ENCODE assay signal across 8 mouse cellular contexts in genomic region chr4:84675171-84675973, GRCm38 (mm10). TPM values are rescaled to one million over a fixed set of nuclear protein-coding genes. Genes with fewer than 3 reads are reported as not detected.
A peak's percentile ranks its signal among the peaks of the same experiment; 100 is the strongest.
DNase-seq lines count a peak whose midpoint lies in the region; ATAC-seq and TF ChIP-seq lines count a peak whose summit lies in the region.

Gene Bnc2, minus strand, starts transcription at chr4:84675275.

- H3K9me3 ChIP-seq in lung, embryonic 14.5 days (ENCODE audit: low read depth, low read length), result no peaks in the 10 kb centered on the region

- peak; percentile 75 for ATAC-seq in lung, embryonic 14.5 days (ENCODE audit: insufficient read depth)

- H3K27ac ChIP-seq in kidney, adult 2 months (ENCODE audit: insufficient read depth, low read depth, low read length), result peak within 1 kb of the TSS; percentile 86
- peak within 1 kb of the TSS; percentile 65 for H3K27ac ChIP-seq in lung, embryonic 14.5 days (ENCODE audit: low read depth)

- peak within 1 kb of the TSS; percentile 70 for H3K4me3 ChIP-seq in kidney, adult 2 months (ENCODE audit: insufficient read depth, low read depth, low read length)
- peak within 1 kb of the TSS; percentile 63 for H3K4me3 ChIP-seq in lung, embryonic 14.5 days (ENCODE audit: low read depth, low read length)

- TF ChIP-seq CTCF in kidney, adult 2 months (conservative IDR thresholded peaks at IDR 0.05; ENCODE audit: insufficient read depth, insufficient read length, low read depth, low read length), result no peak
- no peak for TF ChIP-seq CTCF in lung, embryonic 14.5 days (IDR thresholded peaks at IDR 0.05; ENCODE audit: low read depth)

- peak within 1 kb of the TSS; percentile 62 for H3K9ac ChIP-seq in lung, embryonic 14.5 days

- under 1% methylated on average over 75 of the region's 80 CpGs for whole genome bisulfite sequencing in kidney, adult 2 months
- under 1% methylated on average over 59 of the region's 80 CpGs for WGBS in lung, embryonic 14.5 days

- H3K36me3 ChIP-seq in kidney, adult 2 months (ENCODE audit: control insufficient read depth, insufficient read depth, low read length), result no peaks in the 10 kb centered on the region
- no peaks in the 10 kb centered on the region for H3K36me3 ChIP-seq in lung, embryonic 14.5 days (ENCODE audit: insufficient read depth)

- H3K4me2 ChIP-seq in lung, embryonic 14.5 days, result peak within 1 kb of the TSS; percentile 92

- no peaks in the 10 kb centered on the region; the same call in 1 of the 2 replicates for H3K4me1 ChIP-seq in kidney, adult 2 months (ENCODE audit: control insufficient read depth, insufficient read depth, low read length)
- peaks cover 4% of the 10 kb centered on the region; the same call in 1 of the 2 replicates for H3K4me1 ChIP-seq in lung, embryonic 14.5 days (ENCODE audit: insufficient read depth)

- H3K27me3 ChIP-seq in kidney, adult 2 months (replicated peaks; ENCODE audit: control insufficient read depth, insufficient read depth, low read length), result peaks cover 4% of the 10 kb centered on the region; the same call in 1 of the 2 replicates
- H3K27me3 ChIP-seq in lung, embryonic 14.5 days (ENCODE audit: insufficient read depth, low read length), result peaks cover 28% of the 10 kb centered on the region

- no peak for TF ChIP-seq POLR2A in kidney, adult 2 months (IDR thresholded peaks at IDR 0.05; ENCODE audit: low read depth, low read length)

- peak; percentile 14 to 60 for DNase-seq in spleen, postnatal 4 days (ENCODE audit: low spot score in 2 of 2)
- DNase-seq in spleen, postnatal 14 days (ENCODE audit: low spot score in 2 of 2), result no peak
- DNase-seq in embryo, embryonic 9.5 days (ENCODE audit: extremely low spot score), result peak; percentile 78
- DNase-seq in heart, adult 9 months (ENCODE audit: low spot score in 2 of 2), result peak; percentile 46 to 47
- DNase-seq in kidney, adult 2 months, result peak; percentile 54
- peak; percentile 64 for DNase-seq in lung, embryonic 14.5 days
- peak; percentile 50 for DNase-seq in ovary, postnatal 10 days (ENCODE audit: low spot score)
- no peak for DNase-seq in spleen, postnatal 36 days (ENCODE audit: low spot score in 2 of 2)

RNA-seq across cellular contexts. Expression of gene Bnc2, which starts in this region (rescaled TPM):
- 20.1 and 27.5 TPM in 2 replicates for polyA plus RNA-seq in kidney, adult 2 months (2012; rRNA removed)
- polyA plus RNA-seq in lung, embryonic 14.5 days (2014; fragmentation: Nextera tagmentation; extraction: Ambion mirVana), result 7.1 and 8.4 TPM in 2 replicates

Comparison
In these comparisons a context has a peak if more than half of its experiments do, and no peak if none do; other contexts are left out.
1. DNase-seq: peak in spleen, postnatal 4 days (2 of 2), embryo, embryonic 9.5 days (single experiment), heart, adult 9 months (2 of 2), kidney, adult 2 months (single experiment), lung, embryonic 14.5 days (single experiment) and ovary, postnatal 10 days (single experiment); none in spleen, postnatal 14 days (0 of 2) and spleen, postnatal 36 days (0 of 2).